Mouse (Mus musculus) kidney, postnatal 0 days (tissue): ENCODE measurements at regions not wholly inside any gene's neighbourhood (a gene's known extent, or its start where the extent isn't known, plus 50 kb on each side); places are given as distances from the start of the nearest gene placed in this dataset.

Experiments used
- ATAC-seq: fragments of 200-750 bp; cut with Nextera tagmentation; replicated peaks from 2 replicates; pipeline ENCODE4 v1.8.0; 2017; ENCODE audit warnings: low read depth, moderate number of reproducible peaks, moderate TSS enrichment, moderate library complexity; ENCODE audit not compliant: low FRiP score
- DNase-seq: peaks from one replicate; pipeline ENCODE4 v3.0.0-alpha.2; 2016; ENCODE audit warnings: low spot score
- H3K27ac ChIP-seq: fragments of 300-500 bp; sonication (generic); 2 replicates; pipeline ENCODE4 v1.5.1; 2014; ENCODE audit warnings: mild to moderate bottlenecking
- H3K27me3 ChIP-seq: fragments of 300-500 bp; sonication (generic); 2 replicates; pipeline ENCODE4 v1.6.1; 2014; ENCODE audit warnings: low read length, mixed read lengths; ENCODE audit not compliant: insufficient read depth
- H3K36me3 ChIP-seq: fragments of 300-500 bp; sonication (generic); 2 replicates; pipeline ENCODE4 v1.6.1; 2014; ENCODE audit warnings: low read length, mixed read lengths; ENCODE audit not compliant: insufficient read depth
- H3K4me1 ChIP-seq: fragments of 300-500 bp; sonication (generic); replicated peaks from 2 replicates; pipeline ENCODE4 v1.6.1; 2014; ENCODE audit warnings: antibody characterized with exemption, low read length, mixed read lengths; ENCODE audit not compliant: insufficient read depth
- H3K4me2 ChIP-seq: fragments of 300-500 bp; sonication (generic); 2 replicates; pipeline ENCODE4 v1.6.1; 2014; ENCODE audit warnings: mild to moderate bottlenecking, low read length, moderate library complexity, mixed read lengths
- H3K4me3 ChIP-seq: fragments of 300-500 bp; sonication (generic); replicated peaks from 2 replicates; pipeline ENCODE4 v1.5.1; 2014; ENCODE audit warnings: low read depth, low read length
- H3K9ac ChIP-seq: fragments of 300-500 bp; sonication (generic); 2 replicates; pipeline ENCODE4 v1.6.1; 2014; ENCODE audit warnings: low read depth, low read length
- H3K9me3 ChIP-seq: fragments of 300-500 bp; sonication (generic); replicated peaks from 2 replicates; pipeline ENCODE4 v1.6.1; 2016; ENCODE audit warnings: low read length, inconsistent platforms, mixed read lengths
- CTCF ChIP-seq: IDR thresholded peaks from 2 replicates; pipeline ENCODE4 v1.5.1; 2016; ENCODE audit warnings: antibody characterized with exemption, low read depth, mild to moderate bottlenecking, moderate library complexity
- WGBS: fragments of 180-500 bp; shearing (Covaris S2); extraction: QIAGEN DNeasy Blood & Tissue Kit; methylation state at CpG from one replicate; pipeline ENCODE4 v1.1.7; 2014; 5-methylcytosine and 5-hydroxymethylcytosine counted together

GRCm38 (mm10) chr10:17485515-17485914, 237.5 kb upstream of the Cited2 start:
- H3K36me3 ChIP-seq: no peaks in the 10 kb centered on the region
- DNase-seq: no peak
- H3K4me3 ChIP-seq: no peak overlapping the region
- H3K4me1 ChIP-seq: no peaks in the 10 kb centered on the region
- no peak for TF ChIP-seq CTCF
- H3K27ac ChIP-seq: no peak overlapping the region
- H3K4me2 ChIP-seq: no peak overlapping the region
- H3K27me3 ChIP-seq: no peaks in the 10 kb centered on the region
- no peak overlapping the region for H3K9ac ChIP-seq
- H3K9me3 ChIP-seq: no peaks in the 10 kb centered on the region
- 92% methylated on average over 2 of the region's 2 CpGs for WGBS
- ATAC-seq: no peak

DNA sequence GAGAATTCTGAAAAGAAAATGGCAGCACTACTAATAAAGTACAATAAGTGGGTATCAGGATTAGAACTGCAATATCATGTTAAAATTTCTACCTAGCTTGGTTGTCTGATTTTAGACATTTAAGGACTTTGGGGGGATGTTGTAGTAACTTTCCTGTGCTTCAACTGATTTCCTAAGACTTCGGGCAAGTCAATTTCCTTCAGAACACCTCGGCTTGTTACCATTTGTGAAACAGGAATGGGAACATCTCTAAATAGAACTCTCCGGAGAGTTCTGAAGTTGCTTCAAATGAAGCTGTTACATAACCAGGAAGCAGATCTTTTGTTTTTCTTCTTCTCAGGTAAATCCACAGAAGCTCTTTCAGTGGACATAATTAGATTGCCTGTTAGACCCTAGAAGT, 237.0 kb upstream of the Cited2 start:
- ATAC-seq (no peak), DNase-seq (no peak)
- no peak overlapping the region for H3K9ac ChIP-seq
- H3K4me1 ChIP-seq: no peaks in the 10 kb centered on the region
- no peak overlapping the region for H3K27ac ChIP-seq
- H3K4me3 ChIP-seq: no peak overlapping the region
- 86% methylated on average over 3 of the region's 3 CpGs for WGBS
- no peak for TF ChIP-seq CTCF
- no peak overlapping the region for H3K4me2 ChIP-seq
- no peaks in the 10 kb centered on the region for H3K27me3 ChIP-seq
- no peaks in the 10 kb centered on the region for H3K9me3 ChIP-seq
- no peaks in the 10 kb centered on the region for H3K36me3 ChIP-seq

DNA sequence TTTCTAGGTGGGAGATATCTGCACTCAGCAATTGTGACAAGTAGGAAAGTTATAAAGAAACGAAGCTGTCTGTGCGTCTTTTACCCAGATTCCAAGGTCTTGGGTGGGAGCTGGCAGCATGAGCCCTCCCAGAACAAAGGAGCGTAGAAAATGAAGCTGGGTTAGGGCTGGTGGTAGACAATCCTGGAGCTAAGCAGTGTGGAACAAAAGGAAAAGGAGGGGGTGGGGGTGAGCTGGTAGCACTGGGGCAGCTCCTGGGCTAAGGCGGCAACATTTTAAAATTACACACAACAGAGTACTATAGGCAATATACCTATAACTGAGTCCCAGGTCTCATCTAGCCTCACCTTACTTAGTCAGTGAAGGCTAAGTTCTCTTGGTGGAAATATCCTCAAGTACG, 235.6 kb upstream of the Cited2 start:
- Histone ChIP-seq H3K4me2 (no peak overlapping the region), H3K4me3 (no peak overlapping the region), H3K9ac (no peak overlapping the region), H3K4me1 (no peaks in the 10 kb centered on the region), H3K27ac (no peak overlapping the region), H3K27me3 (no peaks in the 10 kb centered on the region), H3K36me3 (no peaks in the 10 kb centered on the region), H3K9me3 (no peaks in the 10 kb centered on the region)
- DNase-seq: no peak
- no peak for TF ChIP-seq CTCF
- WGBS: 75% methylated on average over 5 of the region's 5 CpGs
- no peak for ATAC-seq

DNA sequence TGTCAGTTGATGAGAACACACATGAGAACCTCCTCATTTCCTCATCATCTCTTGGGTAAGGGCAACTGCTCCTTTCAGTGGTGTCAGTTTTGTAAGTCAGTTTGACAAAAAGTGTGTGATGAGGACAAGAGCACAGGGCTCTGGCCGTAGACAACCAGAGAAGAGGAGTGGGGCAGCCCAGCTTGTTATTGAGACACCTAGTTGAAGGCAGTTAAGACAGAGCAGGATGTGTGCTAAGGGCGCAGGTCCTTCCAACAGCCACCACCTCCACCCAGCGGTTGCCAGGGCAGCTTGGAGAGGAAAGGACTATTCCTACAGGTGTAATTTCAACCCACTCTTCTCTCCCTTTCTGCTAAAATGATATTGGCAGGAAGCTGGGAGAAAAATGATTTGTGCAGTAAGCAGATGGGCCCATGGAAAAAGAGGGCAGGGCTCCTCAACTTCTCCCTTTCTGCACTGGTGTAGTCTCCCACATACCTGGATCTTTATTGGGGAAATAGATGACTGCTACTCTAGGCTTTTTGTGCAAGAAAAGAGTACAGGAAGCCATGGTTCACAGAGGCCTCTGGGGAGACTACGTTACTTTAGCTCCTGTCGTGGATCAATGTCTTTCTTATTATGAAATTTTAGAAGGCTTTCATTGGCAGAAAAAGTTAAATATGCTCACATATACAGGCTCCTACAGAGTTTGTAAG, 231.3 kb upstream of the Cited2 start:
- no peak overlapping the region for H3K4me2 ChIP-seq
- WGBS: 87% methylated on average over 5 of the region's 5 CpGs
- H3K4me3 ChIP-seq: no peak overlapping the region
- no peaks in the 10 kb centered on the region for H3K4me1 ChIP-seq
- no peak overlapping the region for H3K27ac ChIP-seq
- H3K27me3 ChIP-seq: no peaks in the 10 kb centered on the region
- DNase-seq (no peak), ATAC-seq (no peak)
- no peaks in the 10 kb centered on the region for H3K36me3 ChIP-seq
- no peaks in the 10 kb centered on the region for H3K9me3 ChIP-seq
- H3K9ac ChIP-seq: no peak overlapping the region
- TF ChIP-seq CTCF: no peak

GRCm38 (mm10) chr10:17493137-17493536, 229.9 kb upstream of the Cited2 start:
- H3K4me2 ChIP-seq: no peak overlapping the region
- H3K36me3 ChIP-seq: no peaks in the 10 kb centered on the region
- no peaks in the 10 kb centered on the region for H3K9me3 ChIP-seq
- H3K27ac ChIP-seq: no peak overlapping the region
- TF ChIP-seq CTCF: no peak
- H3K4me3 ChIP-seq: no peak overlapping the region
- no peak overlapping the region for H3K9ac ChIP-seq
- ATAC-seq (no peak), DNase-seq (no peak)
- H3K4me1 ChIP-seq: no peaks in the 10 kb centered on the region
- no peaks in the 10 kb centered on the region for H3K27me3 ChIP-seq
- 52% methylated on average over 6 of the region's 6 CpGs for WGBS

- Histone ChIP-seq H3K9ac (no peak overlapping the region), H3K9me3 (no peaks in the 10 kb centered on the region; the same call in 1 of the 2 replicates), H3K4me1 (no peaks in the 10 kb centered on the region), H3K27ac (no peak overlapping the region), H3K4me3 (no peak overlapping the region), H3K36me3 (no peaks in the 10 kb centered on the region), H3K27me3 (no peaks in the 10 kb centered on the region), H3K4me2 (no peak overlapping the region)
- ATAC-seq (no peak), DNase-seq (peak; percentile 23)
- TF ChIP-seq CTCF: no peak
- WGBS: 60% methylated on average over 3 of the region's 3 CpGs
Observed at GRCm38 (mm10) chr10:17496831-17497230, 226.2 kb upstream of the Cited2 start.
